Mouse (Mus musculus) midbrain, embryonic 10.5 days (tissue): Measurements from ENCODE around the gene Fbxw10. TPM values are rescaled to one million over a fixed set of nuclear protein-coding genes. Genes with fewer than 3 reads are reported as not detected.
A peak's percentile ranks its signal among the peaks of the same experiment; 100 is the strongest.

Experiments
- DNase-seq: peaks from one replicate; pipeline ENCODE4 v3.0.0-alpha.2; 2017; ENCODE audit warnings: low spot score
- H3K27ac ChIP-seq: fragments of 300-500 bp; sonication (generic); replicated peaks from 2 replicates; pipeline ENCODE4 v1.5.1; 2016; ENCODE audit warnings: mild to moderate bottlenecking
- H3K27me3 ChIP-seq: fragments of 300-500 bp; sonication (generic); 2 replicates; pipeline ENCODE4 v1.6.1; 2016; ENCODE audit warnings: low read depth, mild to moderate bottlenecking; ENCODE audit not compliant: poor library complexity, severe bottlenecking
- H3K36me3 ChIP-seq: fragments of 300-500 bp; sonication (generic); 2 replicates; pipeline ENCODE4 v1.6.1; 2016; ENCODE audit warnings: mild to moderate bottlenecking, moderate library complexity
- H3K4me1 ChIP-seq: fragments of 300-500 bp; sonication (generic); 2 replicates; pipeline ENCODE4 v1.6.1; 2016
- H3K4me3 ChIP-seq: fragments of 300-500 bp; sonication (generic); 2 replicates; pipeline ENCODE4 v1.5.1; 2016; ENCODE audit warnings: mild to moderate bottlenecking, moderate library complexity
- H3K9me3 ChIP-seq: fragments of 300-500 bp; sonication (generic); replicated peaks from 2 replicates; pipeline ENCODE4 v1.6.1; 2016; ENCODE audit warnings: mild to moderate bottlenecking
- WGBS: fragments of 180-500 bp; shearing (Covaris S2); methylation state at CpG from one replicate; pipeline ENCODE4 v1.1.7; 2016; 5-methylcytosine and 5-hydroxymethylcytosine counted together
- polyA plus RNA-seq: library from polyadenylated mRNA; unstranded; fragments of >200 nt; fragmentation: Nextera tagmentation; extraction: Ambion mirVana; gene quantifications from 2 replicates; pipeline ENCODE4 v1.2.1, GENCODE M21; 2016

Fbxw10 gene
- 0.41 and 0.62 TPM in 2 replicates for polyA plus RNA-seq

DNA sequence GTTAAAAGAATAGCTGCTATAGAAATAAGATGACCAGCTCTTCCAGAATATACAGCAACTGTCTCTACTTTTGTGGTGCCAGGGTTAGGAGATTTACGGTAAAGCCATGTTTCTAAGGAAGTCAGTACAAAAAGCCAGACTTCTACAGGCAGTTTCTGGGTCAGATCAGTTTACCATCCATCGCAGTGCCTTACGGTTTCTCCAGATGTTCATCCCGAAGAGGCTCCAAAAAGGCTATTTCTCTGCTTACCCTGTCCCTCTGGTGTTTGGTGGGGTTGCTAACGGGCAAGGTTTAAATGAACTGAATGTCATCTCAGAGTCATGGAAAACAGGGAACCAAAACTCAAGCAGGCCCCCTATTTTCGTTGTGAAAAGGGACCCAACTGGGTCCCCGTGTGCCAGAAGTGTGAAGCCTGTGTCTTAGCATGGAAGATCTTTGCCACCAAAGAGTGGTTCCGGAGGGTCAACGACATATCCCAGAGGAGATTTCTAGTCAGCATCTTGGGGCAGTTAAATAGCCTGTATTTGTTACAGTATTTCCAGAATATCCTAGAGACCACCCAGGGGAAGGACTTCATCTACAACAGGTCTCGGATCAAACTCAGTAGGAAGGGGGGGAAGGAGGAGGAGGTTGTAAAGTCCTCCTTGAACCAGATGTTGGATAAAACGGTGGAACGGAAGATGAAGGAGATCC is at the start of gene Fbxw10:
Gene Fbxw10, plus strand, starts transcription at position 109 of the 694 bp plus-strand sequence.
- Histone ChIP-seq H3K36me3 (no peaks in the 10 kb centered on the region), H3K9me3 (no peaks in the 10 kb centered on the region), H3K27ac (peak within 1 kb of the TSS; percentile 70), H3K27me3 (no peaks in the 10 kb centered on the region), H3K4me1 (peaks cover 17% of the 10 kb centered on the region), H3K4me3 (peak within 1 kb of the TSS; percentile 40)
- peak; percentile 16 for DNase-seq
- 31% methylated on average over 12 of the region's 12 CpGs for WGBS

DNA sequence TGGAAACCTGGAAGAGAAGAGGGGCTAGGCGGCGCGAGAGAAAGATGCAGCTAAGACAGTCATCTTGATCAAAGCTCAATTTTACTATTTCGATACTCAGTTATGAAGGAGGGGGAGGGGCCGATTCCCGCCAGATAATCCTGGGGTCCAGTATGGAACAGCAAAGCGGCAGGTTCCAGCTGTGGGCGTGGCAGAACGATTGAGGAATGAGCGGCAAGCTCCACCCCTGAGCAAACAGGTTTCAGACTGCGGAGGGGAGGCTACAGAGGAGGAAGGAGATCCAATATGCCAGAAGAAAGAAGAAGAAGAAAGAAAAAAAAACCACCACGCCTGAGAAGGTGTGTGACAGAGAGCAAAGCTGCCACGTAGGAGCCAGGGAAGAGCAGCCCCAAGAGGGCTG is 42.8 kb upstream of the Fbxw10 start:
- H3K27me3 ChIP-seq: no peaks in the 10 kb centered on the region
- no peaks in the 10 kb centered on the region; the same call in 1 of the 2 replicates for H3K9me3 ChIP-seq
- no peak overlapping the region for H3K27ac ChIP-seq
- H3K4me1 ChIP-seq: no peaks in the 10 kb centered on the region
- WGBS: 58% methylated on average over 13 of the region's 13 CpGs
- DNase-seq: no peak
- no peaks in the 10 kb centered on the region for H3K36me3 ChIP-seq
- no peak overlapping the region for H3K4me3 ChIP-seq

DNA sequence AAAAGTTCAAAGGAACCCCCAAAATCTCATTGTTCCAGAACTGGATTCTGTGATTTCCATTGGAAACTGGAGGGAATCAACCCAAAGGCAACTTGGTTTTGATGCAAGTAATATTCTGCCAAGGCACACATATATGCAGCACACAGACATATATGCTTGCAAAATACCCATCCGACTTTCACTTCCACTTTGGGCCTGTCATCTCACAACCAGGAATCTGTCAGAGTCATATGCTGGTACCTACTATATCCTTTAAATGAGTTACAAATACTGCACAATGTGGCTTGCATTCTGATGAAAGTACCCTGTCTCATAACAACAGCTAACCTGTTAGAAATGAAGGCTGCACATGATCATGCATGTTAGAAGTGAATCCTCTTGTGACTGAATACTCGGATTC is 38.9 kb upstream of the Fbxw10 start:
- 84% methylated on average over 2 of the region's 2 CpGs for WGBS
- H3K36me3 ChIP-seq: no peaks in the 10 kb centered on the region
- H3K27ac ChIP-seq: no peak overlapping the region
- H3K4me1 ChIP-seq: no peaks in the 10 kb centered on the region
- H3K9me3 ChIP-seq: no peaks in the 10 kb centered on the region; the same call in 1 of the 2 replicates
- no peaks in the 10 kb centered on the region for H3K27me3 ChIP-seq
- DNase-seq: no peak
- H3K4me3 ChIP-seq: no peak overlapping the region

DNA sequence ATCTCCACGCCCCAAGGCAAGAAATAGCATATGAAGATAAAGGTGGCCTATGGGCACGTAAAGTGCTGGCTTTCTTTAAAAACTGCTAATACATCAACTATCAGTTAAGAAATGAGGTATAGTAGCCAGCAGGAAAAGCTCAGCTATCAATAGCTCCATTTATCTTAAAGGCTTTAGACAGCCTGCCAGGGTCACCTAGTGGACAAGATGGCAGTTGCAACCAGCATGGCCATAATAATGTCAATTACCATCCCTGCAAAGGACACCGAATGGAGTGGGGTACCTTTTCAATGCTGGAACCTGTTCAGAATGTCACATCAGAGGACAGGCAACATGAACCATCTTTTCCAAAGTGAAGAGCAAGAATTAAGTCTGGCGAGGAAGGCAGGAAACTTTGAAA is 37.7 kb upstream of the Fbxw10 start:
- Histone ChIP-seq H3K27ac (no peak overlapping the region), H3K27me3 (no peaks in the 10 kb centered on the region), H3K36me3 (no peaks in the 10 kb centered on the region), H3K4me1 (no peaks in the 10 kb centered on the region), H3K4me3 (no peak overlapping the region), H3K9me3 (no peaks in the 10 kb centered on the region; the same call in 1 of the 2 replicates)
- 78% methylated on average over 4 of the region's 4 CpGs for WGBS
- DNase-seq: no peak

DNA sequence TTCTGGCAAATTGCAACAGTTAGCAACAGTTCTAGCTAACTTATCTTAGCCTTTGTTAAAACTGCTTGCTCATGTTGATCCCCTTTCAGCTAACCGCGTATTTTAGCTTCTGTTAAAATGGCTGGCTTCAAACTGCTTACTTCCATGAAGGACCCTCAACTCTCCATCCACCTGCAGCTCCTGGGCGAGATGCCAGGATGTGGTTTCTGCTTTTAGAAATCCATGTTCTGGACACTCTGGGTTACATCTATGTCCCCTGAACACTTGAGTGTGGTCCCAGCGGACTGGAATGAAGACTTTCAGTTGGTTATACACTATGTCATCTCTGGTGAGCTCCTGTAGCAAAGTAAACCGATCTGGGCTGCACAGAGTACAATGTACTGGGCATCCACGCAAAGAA is 34.6 kb upstream of the Fbxw10 start:
- Histone ChIP-seq H3K36me3 (no peaks in the 10 kb centered on the region), H3K27me3 (no peaks in the 10 kb centered on the region), H3K4me3 (no peak overlapping the region), H3K27ac (no peak overlapping the region), H3K4me1 (no peaks in the 10 kb centered on the region), H3K9me3 (no peaks in the 10 kb centered on the region)
- DNase-seq: no peak
- WGBS: 84% methylated on average over 6 of the region's 6 CpGs

DNA sequence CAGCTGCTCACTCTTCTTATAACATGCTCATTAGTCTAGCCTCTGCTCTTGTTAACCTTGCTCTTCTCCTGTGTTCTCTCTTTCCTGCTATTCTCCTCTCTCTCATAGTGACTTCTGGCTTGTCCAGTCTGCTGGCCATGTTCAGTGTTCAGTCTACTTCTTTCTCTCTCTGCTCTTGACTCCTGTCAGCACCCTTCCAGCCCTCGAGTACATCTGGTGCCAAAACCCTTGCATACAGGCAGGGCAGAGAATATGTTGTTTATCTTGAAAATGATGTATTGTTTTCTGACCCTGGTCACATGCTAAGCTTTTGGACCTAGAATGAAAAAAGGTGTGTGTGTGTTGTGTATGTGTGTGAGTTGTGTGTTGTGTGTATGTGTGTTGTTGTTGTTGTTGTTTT is 33.4 kb upstream of the Fbxw10 start:
- no peaks in the 10 kb centered on the region for H3K4me1 ChIP-seq
- H3K9me3 ChIP-seq: no peaks in the 10 kb centered on the region
- 70% methylated on average over 1 of the region's 1 CpGs for WGBS
- H3K4me3 ChIP-seq: no peak overlapping the region
- H3K27me3 ChIP-seq: 0 out of 2 replicates have a peak, but pooled peaks cover 3% of the 10 kb centered on the region
- H3K27ac ChIP-seq: no peak overlapping the region
- no peaks in the 10 kb centered on the region for H3K36me3 ChIP-seq
- DNase-seq: no peak

DNA sequence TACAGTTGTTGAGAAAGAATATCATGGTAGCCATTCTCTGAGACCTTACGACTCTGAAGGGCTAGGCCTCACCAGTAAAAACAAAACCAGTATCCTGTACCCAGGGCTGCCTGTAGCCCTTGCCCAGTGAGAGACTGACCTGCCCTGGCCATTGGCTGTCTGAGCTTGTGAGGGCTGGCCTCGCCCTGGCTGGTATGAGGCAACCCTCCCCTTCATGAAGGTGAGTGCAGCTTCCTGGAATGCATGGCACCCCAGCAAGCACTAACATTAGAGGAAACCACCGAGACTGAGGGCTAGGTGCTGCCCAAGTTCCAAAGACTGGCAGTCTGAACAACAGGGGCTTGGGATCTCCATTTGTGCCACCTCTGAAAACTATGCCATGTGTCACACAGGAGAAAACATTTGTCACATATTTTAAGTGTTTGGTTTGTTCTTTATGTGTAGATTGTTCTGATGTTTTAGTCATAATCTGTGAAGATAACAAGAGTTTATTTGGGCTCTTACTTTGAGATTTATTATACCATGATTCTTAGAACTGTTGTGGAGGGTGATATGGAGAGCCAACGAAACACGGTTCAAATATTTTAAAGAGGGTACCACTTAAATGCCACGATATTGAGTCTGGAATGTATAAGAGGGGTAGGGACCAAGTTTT is 32.8 kb upstream of the Fbxw10 start:
- Histone ChIP-seq H3K4me3 (no peak overlapping the region), H3K27ac (no peak overlapping the region), H3K36me3 (no peaks in the 10 kb centered on the region), H3K9me3 (no peaks in the 10 kb centered on the region), H3K27me3 (0 out of 2 replicates have a peak, but pooled peaks cover 9% of the 10 kb centered on the region), H3K4me1 (no peaks in the 10 kb centered on the region)
- 75% methylated on average over 6 of the region's 6 CpGs for WGBS
- DNase-seq: no peak

DNA sequence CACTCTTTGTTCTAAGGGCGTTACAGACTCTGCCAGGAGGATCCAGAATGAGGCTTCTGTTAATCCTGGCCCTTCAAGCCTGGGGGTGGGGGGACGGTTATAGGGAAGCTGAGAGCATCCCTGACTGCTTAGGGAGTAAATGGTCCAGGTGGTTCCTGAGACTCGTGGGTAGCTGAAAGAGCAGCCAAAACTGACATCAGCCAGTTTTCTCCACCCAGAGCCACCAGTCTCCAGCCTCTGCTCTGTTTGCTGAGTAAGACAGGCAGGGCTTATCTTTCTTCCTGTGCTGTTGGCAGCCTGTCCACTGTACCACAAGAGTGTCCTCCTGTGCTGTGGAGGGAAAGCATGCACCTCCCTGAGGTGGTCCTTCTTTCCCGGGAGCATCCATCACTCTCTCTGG is 32.2 kb upstream of the Fbxw10 start:
- no peak for DNase-seq
- H3K9me3 ChIP-seq: no peaks in the 10 kb centered on the region
- no peaks in the 10 kb centered on the region for H3K36me3 ChIP-seq
- no peak overlapping the region for H3K27ac ChIP-seq
- no peaks in the 10 kb centered on the region for H3K4me1 ChIP-seq
- 74% methylated on average over 4 of the region's 4 CpGs for WGBS
- 0 out of 2 replicates have a peak, but pooled peaks cover 13% of the 10 kb centered on the region for H3K27me3 ChIP-seq
- H3K4me3 ChIP-seq: no peak overlapping the region

DNA sequence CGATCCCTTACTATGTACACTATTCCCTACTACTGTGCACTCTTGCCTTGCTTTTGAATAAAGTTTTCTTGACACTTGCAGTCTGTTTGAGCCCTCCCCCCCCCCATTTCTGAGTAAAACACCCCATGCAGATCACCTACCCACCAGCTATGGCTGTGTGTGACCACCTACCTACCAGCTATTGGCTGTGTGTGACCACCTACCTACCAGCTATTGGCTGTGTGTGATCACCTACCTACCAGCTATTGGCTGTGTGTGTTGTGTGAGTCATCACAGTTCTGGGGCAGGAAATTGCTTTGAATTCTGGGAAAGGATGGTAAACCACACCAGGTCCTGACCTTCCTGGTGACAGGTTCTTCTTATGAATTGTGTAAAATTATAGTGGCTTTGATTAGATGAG is 31.4 kb upstream of the Fbxw10 start:
- 88% methylated on average over 1 of the region's 1 CpGs for WGBS

DNA sequence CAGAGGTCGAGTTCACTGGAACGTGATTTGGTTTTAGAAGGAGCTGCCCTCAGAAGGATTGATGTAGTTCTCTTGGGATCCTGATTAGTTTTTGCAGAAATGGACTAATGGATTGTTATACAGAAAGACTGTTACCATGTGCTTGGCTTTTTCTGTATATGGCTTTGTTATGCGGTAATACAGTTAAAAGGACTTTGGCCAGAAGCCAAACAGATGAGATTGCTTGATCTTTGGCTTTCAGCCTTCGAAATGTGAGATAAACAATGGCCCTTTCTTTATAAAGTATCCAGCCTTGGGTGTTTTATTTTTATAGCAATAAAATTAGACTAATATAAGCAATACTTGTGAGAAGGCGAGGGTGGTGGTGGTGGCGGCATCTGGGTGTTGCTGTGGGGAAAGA is 30.3 kb upstream of the Fbxw10 start:
- no peak overlapping the region for H3K27ac ChIP-seq
- H3K36me3 ChIP-seq: no peaks in the 10 kb centered on the region
- H3K27me3 ChIP-seq: peaks cover 24% of the 10 kb centered on the region
- no peak overlapping the region for H3K4me3 ChIP-seq
- no peaks in the 10 kb centered on the region for H3K9me3 ChIP-seq
- 91% methylated on average over 6 of the region's 6 CpGs for WGBS
- no peak for DNase-seq
- H3K4me1 ChIP-seq: peaks cover 15% of the 10 kb centered on the region

More for the DNA sequence above, 31.4 kb upstream of the Fbxw10 start:
- Histone ChIP-seq H3K27me3 (peaks cover 16% of the 10 kb centered on the region; the same call in 1 of the 2 replicates), H3K4me1 (peaks cover 7% of the 10 kb centered on the region), H3K9me3 (no peaks in the 10 kb centered on the region), H3K36me3 (no peaks in the 10 kb centered on the region), H3K4me3 (no peak overlapping the region), H3K27ac (no peak overlapping the region)
- DNase-seq: no peak

DNA sequence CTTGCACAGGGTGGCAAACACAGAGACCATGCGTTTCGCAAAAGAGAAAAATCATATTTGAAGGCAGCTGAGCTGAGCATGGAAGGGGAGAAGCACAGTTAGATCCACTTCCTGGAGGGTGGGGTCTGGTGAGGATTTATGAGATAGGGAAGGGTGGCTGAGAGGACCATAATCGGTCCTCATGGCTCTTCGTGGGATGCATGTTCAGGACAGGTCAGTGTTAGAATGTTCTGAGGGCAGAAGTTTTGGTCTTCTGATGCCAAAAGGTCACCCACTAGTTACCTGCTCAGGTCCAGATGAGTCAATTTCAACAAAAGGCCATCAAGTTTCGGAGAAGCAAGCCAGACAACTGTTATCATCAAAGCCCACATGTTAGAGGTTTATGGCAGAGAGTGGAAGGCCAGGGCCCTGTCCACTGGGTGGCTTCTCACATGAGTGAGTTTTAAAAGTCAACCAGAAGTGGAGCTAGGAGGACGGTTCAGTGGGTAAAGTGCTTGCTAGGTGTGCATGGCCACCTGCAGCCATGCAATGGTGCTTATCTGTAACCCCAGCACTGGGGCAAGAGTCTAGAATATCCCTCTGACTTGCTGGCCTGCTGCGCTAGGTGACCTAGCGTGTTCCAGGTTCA is 27.7 kb upstream of the Fbxw10 start:
- Histone ChIP-seq H3K4me3 (no peak overlapping the region), H3K9me3 (no peaks in the 10 kb centered on the region), H3K27me3 (peaks cover 24% of the 10 kb centered on the region), H3K4me1 (peaks cover 15% of the 10 kb centered on the region), H3K36me3 (no peaks in the 10 kb centered on the region), H3K27ac (no peak overlapping the region)
- DNase-seq: no peak
- 91% methylated on average over 8 of the region's 8 CpGs for WGBS

DNA sequence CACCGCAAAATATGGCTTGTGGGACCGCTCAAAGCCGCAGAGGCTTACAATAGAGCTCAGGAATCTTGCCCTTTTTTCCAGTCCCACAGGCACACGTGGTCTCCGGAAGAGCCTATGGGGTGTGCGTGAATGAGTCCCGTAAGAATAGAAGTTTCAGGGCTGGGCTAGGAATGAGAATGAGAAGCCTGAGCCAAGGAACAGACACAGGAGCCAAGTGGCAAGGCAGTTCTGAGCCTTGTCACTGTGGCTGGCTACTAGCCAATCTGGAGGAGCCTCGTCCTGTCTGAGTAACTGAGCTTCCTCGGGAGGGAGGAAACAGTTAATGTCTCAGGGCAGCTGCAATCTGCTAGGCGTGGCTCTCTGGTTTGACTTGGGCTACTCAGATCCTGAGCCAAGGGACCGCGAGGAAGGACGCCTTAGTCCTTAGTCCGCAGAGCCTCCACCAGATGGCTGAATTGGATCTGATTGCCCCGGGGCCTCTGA is 26.8 kb upstream of the Fbxw10 start, which contains the start of gene Trim16:
Gene Trim16, plus strand, starts transcription at position 173 of the 483 bp plus-strand sequence.
- peak; percentile 46 for DNase-seq
- Histone ChIP-seq H3K27me3 (peaks cover 24% of the 10 kb centered on the region), H3K9me3 (no peaks in the 10 kb centered on the region), H3K36me3 (no peaks in the 10 kb centered on the region), H3K4me1 (peaks cover 15% of the 10 kb centered on the region), H3K27ac (peak within 1 kb of the TSS; percentile 70), H3K4me3 (peak within 1 kb of the TSS; percentile 46)
- WGBS: 21% methylated on average over 15 of the region's 15 CpGs
